Mouse (Mus musculus) heart, postnatal 14 days (tissue): ENCODE data around the gene 2210016F16Rik. TPM values are rescaled to one million over a fixed set of nuclear protein-coding genes. Genes with fewer than 3 reads are reported as not detected.
"Not testable (repeated sequence)": the region's sequence is repeated elsewhere in the genome, so short reads cannot be mapped to it uniquely, and the experiment has no call there.

Source experiments
- DNase-seq, 2 experiments: peaks; one replicate each; pipeline ENCODE4 v3.0.0; 2021 to 2022
- intact Hi-C: fragments of 180-260 bp; cut with DNase I; formaldehyde crosslinking; loops from one replicate; pipeline ENCODE4 v1.15.1; 2025
- total RNA-seq, 2 experiments: library from RNA; stranded (reverse); gene quantifications; 2 replicates each; pipeline ENCODE4 v1.2.3; 2021

2210016F16Rik gene
- total RNA-seq, 2 experiments from 2014 or later = 12.7 to 13.7 TPM

GRCm38 (mm10) chr13:58387948-58388347 is 2.9 kb upstream of the 2210016F16Rik start:
- DNase-seq = peak; percentile 58 to 72
- intact Hi-C loops = loop anchor here (1.0 to 10.0 kb wide), 4 partner anchors 100 to 373 kb away; no protein-coding TSS in a partner anchor

GRCm38 (mm10) chr13:58385547-58385920 is 509 bp upstream of the 2210016F16Rik start:
- no peak for DNase-seq
- intact Hi-C loops = loop anchor here (5.0 to 10.0 kb wide), 2 partner anchors 223 to 371 kb away; no protein-coding TSS in a partner anchor

- DNase-seq = no peak
- intact Hi-C loops = loop anchor here (10.0 kb wide), 1 partner anchor 370 kb away; no protein-coding TSS in a partner anchor
These were observed 654 bp downstream of the 2210016F16Rik start for GRCm38 (mm10) chr13:58384371-58384770.

DNA sequence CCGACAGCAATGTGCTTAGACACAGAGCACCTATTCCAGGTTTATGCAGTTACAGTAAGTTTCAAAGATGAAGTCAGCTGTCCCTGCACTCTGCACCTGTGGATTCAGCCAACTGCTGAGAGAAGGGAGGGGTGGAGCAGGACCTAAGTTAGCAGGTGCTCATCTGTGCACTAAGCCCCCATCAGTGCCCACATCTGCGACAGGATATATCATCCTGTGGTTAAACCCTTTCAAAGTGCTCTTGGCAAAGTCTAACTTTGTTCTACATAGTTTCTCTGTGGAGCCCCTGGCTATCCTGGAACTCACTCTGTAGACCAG is 11.9 kb downstream of the 2210016F16Rik start:
- DNase-seq = no peak
- intact Hi-C loops = no loop called here

DNA sequence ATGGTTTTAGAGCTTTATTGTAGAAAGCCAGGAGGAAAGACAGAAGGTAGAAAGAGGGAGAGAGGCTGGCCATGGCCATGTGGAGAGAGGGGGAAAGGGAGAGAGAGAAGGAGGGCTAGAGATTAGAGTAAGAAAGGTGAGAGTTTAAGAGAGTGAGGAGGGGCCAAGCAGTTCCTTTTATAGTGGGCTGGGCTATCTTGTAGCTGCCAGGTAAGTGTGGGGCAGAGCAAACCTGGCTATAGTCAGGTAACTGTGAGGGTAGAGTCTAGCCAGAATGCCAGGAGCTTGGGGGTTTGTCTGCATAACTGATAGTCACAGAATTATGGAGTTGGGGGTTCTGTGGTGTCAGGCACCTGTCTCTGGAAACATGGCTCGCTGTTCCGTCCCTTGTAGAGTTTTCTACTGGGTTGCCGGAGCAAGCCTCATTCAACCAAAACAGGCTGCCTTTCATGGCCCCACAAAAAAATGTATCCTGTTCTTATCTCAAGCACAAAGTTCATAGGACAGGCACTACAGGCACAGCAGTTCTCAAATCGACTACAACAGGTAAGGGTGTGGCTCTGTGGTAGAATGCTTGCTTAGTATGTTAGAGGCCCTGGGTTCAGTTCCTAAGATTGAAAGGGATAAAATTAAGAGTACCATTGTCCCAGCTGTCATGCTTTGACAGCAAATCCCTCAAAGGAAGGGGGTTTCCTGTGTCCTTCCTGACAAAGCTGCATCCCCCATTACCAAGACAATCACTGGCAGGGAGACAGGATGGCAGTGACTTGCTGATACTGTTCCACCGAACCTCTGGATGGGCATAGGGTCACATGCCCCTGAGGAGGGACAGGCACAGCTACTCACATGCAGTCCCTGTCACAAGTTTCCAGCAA is 12.5 kb downstream of the 2210016F16Rik start:
- no peak for DNase-seq
- intact Hi-C loops = no loop called here

DNA sequence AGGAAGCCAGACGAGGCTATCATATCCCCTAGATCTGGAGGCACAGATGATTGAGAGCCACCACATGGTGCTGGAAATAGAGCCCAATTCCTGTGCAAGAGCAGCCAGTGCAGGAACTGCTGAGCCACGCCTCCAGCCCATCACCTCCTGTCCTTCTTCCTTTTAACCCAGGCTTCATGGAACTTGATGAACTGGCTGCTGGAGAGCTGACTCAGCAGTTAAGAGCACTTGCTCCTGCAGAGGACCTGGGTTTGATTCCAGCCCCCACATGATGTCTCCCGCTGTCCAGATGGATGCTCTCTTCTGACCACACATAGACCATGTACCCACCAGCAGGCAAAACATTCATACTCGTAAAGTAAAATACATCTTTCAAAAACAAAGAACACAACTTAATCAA is 16.2 kb downstream of the 2210016F16Rik start:
- intact Hi-C loops = no loop called here
- no peak for DNase-seq

- intact Hi-C loops = no loop called here
- no peak for DNase-seq
These were observed 17.4 kb downstream of the 2210016F16Rik start for GRCm38 (mm10) chr13:58367641-58368040.

DNA sequence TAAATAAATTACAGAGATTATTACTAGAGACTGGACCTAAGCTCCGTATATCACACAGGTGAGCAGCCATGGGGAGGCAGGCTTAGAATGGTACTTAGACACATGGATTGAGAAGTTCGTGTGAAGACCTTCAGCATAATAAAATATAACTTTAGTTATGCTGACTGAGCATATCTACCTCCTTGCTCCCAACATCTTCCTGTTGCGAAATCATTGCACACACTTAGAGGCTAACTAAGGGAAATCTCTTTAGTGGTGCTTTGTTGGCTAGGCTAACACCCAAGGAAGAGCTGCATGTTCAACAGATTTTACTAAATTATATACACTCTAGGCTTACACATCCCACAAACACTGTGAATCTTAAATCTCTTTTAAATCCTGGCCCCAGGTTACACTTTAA is 18.7 kb downstream of the 2210016F16Rik start:
- intact Hi-C loops = no loop called here
- DNase-seq = no peak

- intact Hi-C loops, DNase-seq: not testable (repeated sequence)
These were observed 19.8 kb downstream of the 2210016F16Rik start for GRCm38 (mm10) chr13:58365179-58365578.

DNA sequence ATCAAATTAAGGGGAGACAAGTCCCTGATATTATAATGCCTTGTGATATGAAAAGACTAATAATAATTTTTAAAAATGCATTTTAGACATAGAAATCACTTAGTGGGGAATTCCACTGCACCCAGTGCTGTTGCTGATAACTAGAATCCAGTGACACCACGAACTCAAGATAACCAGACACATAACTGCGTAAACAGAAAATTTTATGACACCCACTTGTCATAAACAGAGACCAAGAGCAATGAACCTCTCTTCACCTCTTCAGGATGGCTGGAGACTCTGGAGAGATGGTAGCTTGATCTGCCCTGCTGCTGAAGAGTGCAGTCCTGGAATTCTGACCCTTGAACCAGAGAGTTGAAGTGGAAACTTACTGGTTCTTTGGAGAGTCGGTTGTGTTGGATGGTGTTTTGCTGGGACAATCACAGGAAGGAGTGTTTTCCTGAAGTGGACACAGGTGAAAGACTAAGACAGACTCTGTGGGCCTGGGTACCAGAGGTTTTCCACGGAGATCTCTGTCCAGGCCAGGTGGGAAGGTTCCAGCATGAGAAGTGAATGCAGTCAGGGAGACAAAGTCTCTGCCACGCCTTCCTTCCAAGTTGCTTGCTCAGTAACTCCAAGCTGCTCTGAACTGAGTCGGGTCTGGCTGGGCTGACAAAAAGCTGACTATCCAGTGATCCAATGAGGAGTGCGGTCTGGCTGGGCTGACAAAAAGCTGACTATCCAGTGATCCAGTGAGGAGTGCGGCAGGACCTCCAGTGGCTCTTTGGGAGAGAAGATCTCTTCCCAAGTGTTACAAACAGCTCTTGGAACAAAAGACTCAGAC is 20.5 kb downstream of the 2210016F16Rik start:
- intact Hi-C loops = no loop called here

DNA sequence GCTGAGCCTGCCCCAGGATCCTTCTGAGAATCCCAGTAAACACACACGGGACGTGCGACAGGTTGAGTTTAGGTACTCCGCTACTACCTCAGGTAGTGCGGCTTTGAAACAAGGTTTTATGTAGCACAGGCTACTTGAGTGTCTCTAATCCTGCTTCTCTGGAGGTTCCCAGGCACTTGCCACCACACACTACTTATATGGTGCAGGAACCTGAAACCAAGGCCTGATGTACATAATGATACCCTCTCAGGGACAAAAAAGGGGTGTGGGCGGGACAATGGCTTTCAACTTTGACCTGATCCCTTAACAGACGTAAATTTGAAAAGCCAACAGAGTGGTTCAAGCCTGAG is 25.7 kb downstream of the 2210016F16Rik start:
- intact Hi-C loops = no loop called here
- no peak for DNase-seq

More for the DNA sequence above, 20.5 kb downstream of the 2210016F16Rik start:
- no peak for DNase-seq

- DNase-seq = peak; percentile 81 to 84
- intact Hi-C loops = no loop called here
These were observed 26.3 kb downstream of the 2210016F16Rik start, which contains the start of gene Kif27 for GRCm38 (mm10) chr13:58358629-58359303. TSS of gene Kif27 (minus strand) at chr13:58359122.

- no peak for DNase-seq
- intact Hi-C loops = no loop called here
These were observed 32.0 kb downstream of the 2210016F16Rik start for GRCm38 (mm10) chr13:58352996-58353395.

- no peak for DNase-seq
- intact Hi-C loops = no loop called here
These were observed 34.4 kb downstream of the 2210016F16Rik start for GRCm38 (mm10) chr13:58350606-58351005.

- no peak for DNase-seq
- intact Hi-C loops = no loop called here
These were observed 40.5 kb downstream of the 2210016F16Rik start for GRCm38 (mm10) chr13:58344505-58344904.

- intact Hi-C loops = no loop called here
These were observed 47.6 kb downstream of the 2210016F16Rik start for GRCm38 (mm10) chr13:58337456-58337855.

GRCm38 (mm10) chr13:58334116-58334515 is 50.9 kb downstream of the 2210016F16Rik start:
- intact Hi-C loops = no loop called here
- no peak for DNase-seq

More at GRCm38 (mm10) chr13:58337456-58337855, 47.6 kb downstream of the 2210016F16Rik start:
- DNase-seq = no peak
